Mouse (Mus musculus): ENCODE measurements around the gene Kazn.

- TF ChIP-seq CTCF (conservative IDR thresholded peaks at IDR 0.05; ENCODE audit: low read length): no peak
- TF ChIP-seq NANOG (IDR thresholded peaks at IDR 0.05; ENCODE audit: borderline replicate concordance, low read length): no peak
- no peak for TF ChIP-seq POU5F1 (IDR thresholded peaks at IDR 0.05; ENCODE audit: borderline replicate concordance, low read length)
Observed at GRCm38 (mm10) chr4:142064582-142065228, 174.5 kb downstream of the Kazn start.

Data from E14TG2a.4 (cell line).